Mouse (Mus musculus): ENCODE measurements around the gene Olfr555.

DNA sequence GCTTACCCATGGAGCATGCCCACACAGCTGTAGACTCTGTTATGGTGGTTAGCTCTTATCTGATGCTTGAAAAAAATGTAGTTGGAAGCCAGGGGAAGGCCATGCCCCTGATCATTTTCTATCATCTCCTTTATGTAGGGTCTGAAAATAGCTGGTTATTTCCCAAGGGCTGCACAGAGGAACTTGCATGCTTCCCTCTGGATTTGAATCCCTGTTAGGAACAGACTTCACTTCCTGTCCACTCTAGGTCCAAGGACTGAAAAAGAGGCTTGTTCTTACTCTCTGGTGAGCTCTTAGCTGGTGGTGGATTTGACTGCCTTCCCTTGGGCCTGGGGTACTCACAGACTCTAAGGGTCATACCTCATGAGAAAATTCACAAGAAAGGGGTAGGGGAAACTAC, 40.5 kb upstream of the Olfr555 start, which contains the start of gene Olfr553:
- TF ChIP-seq CTCF (IDR thresholded peaks at IDR 0.05; ENCODE audit: insufficient read depth, low read depth, low read length): no peak
- no peak for TF ChIP-seq POLR2A (IDR thresholded peaks at IDR 0.05; ENCODE audit: insufficient read depth, low read depth, low read length)
